In genomic region chr14:73375903-73376302, GRCm38 (mm10) we compare ENCODE assay signal across 17 mouse cellular contexts. TPM values are rescaled to one million over a fixed set of nuclear protein-coding genes. Genes with fewer than 3 reads are reported as not detected.
DNase-seq lines count a peak whose midpoint lies in the region; ATAC-seq and TF ChIP-seq lines count a peak whose summit lies in the region.
"Had no signal": no experiment of that assay in that cellular context is flagged by ENCODE, and none has a peak within 500 bp of the region (broad histone marks: within the 10 kb centered on the region; RNA-seq: fewer than 3 reads in every experiment).

No protein-coding gene starts in this region.

- no peaks in the 10 kb centered on the region for H3K27me3 ChIP-seq in forebrain, embryonic 14.5 days (replicated peaks; ENCODE audit: control insufficient read depth, insufficient read depth, low read length)
- H3K27me3 ChIP-seq in forebrain, embryonic 12.5 days = no peaks in the 10 kb centered on the region
- no peaks in the 10 kb centered on the region for H3K27me3 ChIP-seq in heart, embryonic 12.5 days (replicated peaks)
- H3K27me3 ChIP-seq: midbrain, embryonic 15.5 days; neural tube, embryonic 12.5 days had no signal

- H3K36me3 ChIP-seq in forebrain, embryonic 14.5 days (ENCODE audit: control insufficient read depth, insufficient read depth, low read length) = peaks cover 28% of the 10 kb centered on the region
- peaks cover 10% of the 10 kb centered on the region; the same call in 1 of the 2 replicates for H3K36me3 ChIP-seq in forebrain, embryonic 12.5 days (replicated peaks)
- H3K36me3 ChIP-seq in heart, embryonic 12.5 days = peaks cover 26% of the 10 kb centered on the region

- H3K4me1 ChIP-seq in forebrain, embryonic 14.5 days (ENCODE audit: control insufficient read depth, insufficient read depth, low read length) = no peaks in the 10 kb centered on the region
- H3K4me1 ChIP-seq in forebrain, embryonic 12.5 days = peaks cover 4% of the 10 kb centered on the region
- H3K4me1 ChIP-seq in brown adipose tissue, adult 24 weeks (ENCODE audit: control insufficient read depth, insufficient read depth, insufficient read length, low read length) = peaks cover 33% of the 10 kb centered on the region
- peaks cover 30% of the 10 kb centered on the region for H3K4me1 ChIP-seq in olfactory bulb, adult 2 months (ENCODE audit: control insufficient read depth, insufficient read depth, low read length)
- H3K4me1 ChIP-seq in heart, embryonic 12.5 days (replicated peaks) = peaks cover 52% of the 10 kb centered on the region

- no peak for TF ChIP-seq POLR2A in olfactory bulb, adult 2 months (IDR thresholded peaks at IDR 0.05; ENCODE audit: insufficient read depth, low read depth, low read length)

- H3K9ac ChIP-seq in forebrain, embryonic 14.5 days (ENCODE audit: low read length) = no peak overlapping the region
- no peak overlapping the region for H3K9ac ChIP-seq in forebrain, embryonic 12.5 days
- H3K9ac ChIP-seq in heart, embryonic 12.5 days = no peak overlapping the region
- H3K9ac ChIP-seq: midbrain, embryonic 15.5 days; neural tube, embryonic 12.5 days had no signal

- ATAC-seq in forebrain, embryonic 14.5 days = peak; percentile 43
- ATAC-seq in forebrain, embryonic 12.5 days (ENCODE audit: low FRiP score) = no peak
- no peak for ATAC-seq in heart, embryonic 12.5 days (ENCODE audit: insufficient number of reproducible peaks, low FRiP score)
- ATAC-seq: midbrain, embryonic 15.5 days had no signal

- TF ChIP-seq CTCF in layer of hippocampus, adult 2 months (conservative IDR thresholded peaks at IDR 0.05) = no peak
- no peak for TF ChIP-seq CTCF in olfactory bulb, adult 2 months (IDR thresholded peaks at IDR 0.05; ENCODE audit: insufficient read depth, low read depth, low read length)

- 42% methylated on average over 8 of the region's 8 CpGs for WGBS in forebrain, embryonic 14.5 days
- 54% methylated on average over 8 of the region's 8 CpGs for WGBS in forebrain, embryonic 12.5 days
- 35% methylated on average over 8 of the region's 8 CpGs for WGBS in olfactory bulb, adult 2 months
- WGBS in heart, embryonic 12.5 days = 77% methylated on average over 8 of the region's 8 CpGs

- no peak overlapping the region for H3K4me2 ChIP-seq in forebrain, embryonic 14.5 days (ENCODE audit: low read length)
- no peak overlapping the region for H3K4me2 ChIP-seq in forebrain, embryonic 12.5 days
- H3K4me2 ChIP-seq in heart, embryonic 12.5 days = no peak overlapping the region
- H3K4me2 ChIP-seq: midbrain, embryonic 15.5 days; neural tube, embryonic 12.5 days had no signal

- no peaks in the 10 kb centered on the region for H3K9me3 ChIP-seq in forebrain, embryonic 14.5 days (replicated peaks; ENCODE audit: control insufficient read depth, low read length)
- H3K9me3 ChIP-seq in forebrain, embryonic 12.5 days = no peaks in the 10 kb centered on the region
- no peaks in the 10 kb centered on the region for H3K9me3 ChIP-seq in heart, embryonic 12.5 days (replicated peaks)
- H3K9me3 ChIP-seq: heart, embryonic 10.5 days; midbrain, embryonic 15.5 days; neural tube, embryonic 12.5 days had no signal

- no peak for DNase-seq in forebrain, embryonic 14.5 days (ENCODE audit: low spot score)
- DNase-seq in layer of hippocampus, adult 2 months (ENCODE audit: low spot score in 2 of 2) = no peak
- no peak for DNase-seq in layer of hippocampus, postnatal 25 days (ENCODE audit: extremely low spot score in 1 of 2, low spot score in 1 of 2)
- no peak for DNase-seq in kidney, postnatal 36 days
- DNase-seq: adrenal gland, postnatal 10 days; gastrocnemius, postnatal 10 days; heart, postnatal 4 days; lung, postnatal 4 days; right cerebral cortex, postnatal 14 days; thymus, adult 2 months had no signal

- H3K27ac ChIP-seq in forebrain, embryonic 14.5 days (ENCODE audit: low read depth, low read length) = no peak overlapping the region
- no peak overlapping the region for H3K27ac ChIP-seq in forebrain, embryonic 12.5 days
- H3K27ac ChIP-seq in layer of hippocampus, adult 2 months = 0 out of 2 replicates have a peak overlapping the region, but pooled peaks have one; percentile 81
- H3K27ac ChIP-seq in brown adipose tissue, adult 24 weeks (replicated peaks; ENCODE audit: low read depth, low read length) = 0 out of 2 replicates have a peak overlapping the region, but pooled peaks have one; percentile 36
- peak overlapping the region; percentile 42; the same call in 1 of the 2 replicates for H3K27ac ChIP-seq in olfactory bulb, adult 2 months (ENCODE audit: insufficient read depth, low read depth, low read length)
- no peak overlapping the region for H3K27ac ChIP-seq in heart, embryonic 12.5 days (ENCODE audit: poor library complexity, severe bottlenecking)
- H3K27ac ChIP-seq: heart, embryonic 10.5 days; midbrain, embryonic 15.5 days; neural tube, embryonic 12.5 days had no signal

- H3K4me3 ChIP-seq in forebrain, embryonic 14.5 days (ENCODE audit: low read depth, low read length) = no peak overlapping the region
- no peak overlapping the region for H3K4me3 ChIP-seq in forebrain, embryonic 12.5 days (replicated peaks)
- H3K4me3 ChIP-seq in layer of hippocampus, adult 2 months = no peak overlapping the region; the same call in 1 of the 2 replicates
- no peak overlapping the region for H3K4me3 ChIP-seq in brown adipose tissue, adult 24 weeks (ENCODE audit: insufficient read depth, low read depth, low read length)
- H3K4me3 ChIP-seq in olfactory bulb, adult 2 months (ENCODE audit: insufficient read depth, low read depth, low read length) = peak overlapping the region; percentile 2; the same call in 1 of the 2 replicates
- H3K4me3 ChIP-seq in heart, embryonic 12.5 days = no peak overlapping the region
- H3K4me3 ChIP-seq: heart, embryonic 10.5 days; midbrain, embryonic 15.5 days; neural tube, embryonic 12.5 days had no signal

RNA-seq across cellular contexts. Expression of gene Itm2b, which starts 9.2 kb away (rescaled TPM):
- polyA plus RNA-seq in forebrain, embryonic 14.5 days (2014; fragmentation: Nextera tagmentation; extraction: Ambion mirVana) = 754 and 783 TPM in 2 replicates
- polyA plus RNA-seq in forebrain, embryonic 12.5 days (2016; fragmentation: Nextera tagmentation; extraction: Ambion mirVana) = 334 and 364 TPM in 2 replicates
- 1,000 to 10,000 TPM in 1 of 2 experiments, 100 to 1,000 TPM in 1; 989 to 1,035 TPM for total RNA-seq in layer of hippocampus, adult 2 months (2021)
- 1,000 to 10,000 TPM; 1,010 to 1,023 TPM for total RNA-seq in layer of hippocampus, postnatal 25 days (2021)
- polyA plus RNA-seq in brown adipose tissue, adult 24 weeks (2012; ENCODE audit: insufficient read depth, insufficient read length, missing spikeins) = 1,115 and 1,308 TPM in 2 replicates
- 469 and 510 TPM in 2 replicates for polyA plus RNA-seq in olfactory bulb, adult 2 months (2012; ENCODE audit: insufficient read depth, insufficient read length, low replicate concordance, missing spikeins)
- 642 and 652 TPM in 2 replicates for polyA plus RNA-seq in heart, embryonic 12.5 days (2016; fragmentation: Nextera tagmentation; extraction: Ambion mirVana)

RNA-seq across cellular contexts. Expression of gene Rb1, which starts 50.3 kb away (rescaled TPM):
- polyA plus RNA-seq in forebrain, embryonic 14.5 days (2014; fragmentation: Nextera tagmentation; extraction: Ambion mirVana) = 27.2 and 28.5 TPM in 2 replicates
- polyA plus RNA-seq in forebrain, embryonic 12.5 days (2016; fragmentation: Nextera tagmentation; extraction: Ambion mirVana) = 30.4 and 31.4 TPM in 2 replicates
- 10 to 100 TPM; 32.0 to 40.5 TPM for total RNA-seq in layer of hippocampus, adult 2 months (2021)
- 10 to 100 TPM; 32.7 to 43.8 TPM for total RNA-seq in layer of hippocampus, postnatal 25 days (2021)
- 36.6 and 41.5 TPM in 2 replicates for polyA plus RNA-seq in brown adipose tissue, adult 24 weeks (2012; ENCODE audit: insufficient read depth, insufficient read length, missing spikeins)
- polyA plus RNA-seq in olfactory bulb, adult 2 months (2012; ENCODE audit: insufficient read depth, insufficient read length, low replicate concordance, missing spikeins) = 65.2 TPM in 1 of 2 replicates, not detected in the other
- polyA plus RNA-seq in heart, embryonic 12.5 days (2016; fragmentation: Nextera tagmentation; extraction: Ambion mirVana) = 13.5 and 18.1 TPM in 2 replicates

Comparison
In these comparisons a context has a peak if more than half of its experiments do, and no peak if none do; other contexts are left out.
1. H3K27ac ChIP-seq: peak in layer of hippocampus, adult 2 months (single experiment), brown adipose tissue, adult 24 weeks (single experiment) and olfactory bulb, adult 2 months (single experiment); none in forebrain, embryonic 14.5 days (single experiment), forebrain, embryonic 12.5 days (single experiment) and heart, embryonic 12.5 days (single experiment).